Mouse (Mus musculus) embryonic facial prominence, embryonic 15.5 days (tissue): ENCODE measurements around the gene Psmg4. TPM values are rescaled to one million over a fixed set of nuclear protein-coding genes. Genes with fewer than 3 reads are reported as not detected.
A peak's percentile ranks its signal among the peaks of the same experiment; 100 is the strongest.

ENCODE experiments used
- ATAC-seq: fragments of 200-750 bp; cut with Nextera tagmentation; 2 replicates; pipeline ENCODE4 v1.8.0; 2017; ENCODE audit warnings: low read depth, moderate TSS enrichment; ENCODE audit not compliant: insufficient number of reproducible peaks, low FRiP score, low TSS enrichment
- H3K27ac ChIP-seq: fragments of 300-500 bp; sonication (generic); replicated peaks from 2 replicates; pipeline ENCODE4 v1.5.1; 2015; ENCODE audit warnings: mild to moderate bottlenecking, inconsistent platforms
- H3K27me3 ChIP-seq: fragments of 300-500 bp; sonication (generic); 2 replicates; pipeline ENCODE4 v1.6.1; 2015; ENCODE audit warnings: inconsistent platforms
- H3K36me3 ChIP-seq: fragments of 300-500 bp; sonication (generic); 2 replicates; pipeline ENCODE4 v1.6.1; 2015; ENCODE audit warnings: mild to moderate bottlenecking, inconsistent platforms
- H3K4me1 ChIP-seq: fragments of 300-500 bp; sonication (generic); 2 replicates; pipeline ENCODE4 v1.6.1; 2015; ENCODE audit warnings: inconsistent platforms
- H3K4me2 ChIP-seq: fragments of 300-500 bp; sonication (generic); replicated peaks from 2 replicates; pipeline ENCODE4 v1.6.1; 2015; ENCODE audit warnings: mild to moderate bottlenecking, inconsistent platforms
- H3K4me3 ChIP-seq: fragments of 300-500 bp; sonication (generic); replicated peaks from 2 replicates; pipeline ENCODE4 v1.5.1; 2015; ENCODE audit warnings: mild to moderate bottlenecking, inconsistent platforms
- H3K9ac ChIP-seq: fragments of 300-500 bp; sonication (generic); 2 replicates; pipeline ENCODE4 v1.6.1; 2015; ENCODE audit warnings: inconsistent platforms
- H3K9me3 ChIP-seq: fragments of 300-500 bp; sonication (generic); replicated peaks from 2 replicates; pipeline ENCODE4 v1.6.1; 2016; ENCODE audit warnings: inconsistent platforms
- WGBS: fragments of 180-500 bp; shearing (Covaris S2); methylation state at CpG from one replicate; pipeline ENCODE4 v1.1.7; 2015; 5-methylcytosine and 5-hydroxymethylcytosine counted together
- polyA plus RNA-seq: library from polyadenylated mRNA; unstranded; fragments of >200 nt; fragmentation: Nextera tagmentation; extraction: Ambion mirVana; gene quantifications from 2 replicates; pipeline ENCODE4 v1.2.1, GENCODE M21; 2015

Psmg4 gene
- polyA plus RNA-seq = 72.6 and 76.4 TPM in 2 replicates

GRCm38 (mm10) chr13:34162491-34163303, at the start of gene Psmg4:
Psmg4 (plus strand) TSS chr13:34162964.
- Histone ChIP-seq H3K9me3 (no peaks in the 10 kb centered on the region), H3K4me3 (peak within 1 kb of the TSS; percentile 88), H3K9ac (peak within 1 kb of the TSS; percentile 63), H3K27ac (peak within 1 kb of the TSS; percentile 97), H3K4me2 (peak within 1 kb of the TSS; percentile 74), H3K4me1 (peaks cover 13% of the 10 kb centered on the region), H3K27me3 (no peaks in the 10 kb centered on the region), H3K36me3 (peaks cover 10% of the 10 kb centered on the region)
- ATAC-seq = peak; percentile 95
- WGBS = 2% methylated on average over 44 of the region's 44 CpGs

GRCm38 (mm10) chr13:34113086-34113485, 49.7 kb upstream of the Psmg4 start:
- Histone ChIP-seq H3K4me3 (no peak overlapping the region), H3K27me3 (no peaks in the 10 kb centered on the region), H3K4me2 (no peak overlapping the region), H3K9me3 (no peaks in the 10 kb centered on the region), H3K9ac (no peak overlapping the region), H3K36me3 (no peaks in the 10 kb centered on the region), H3K4me1 (peaks cover 5% of the 10 kb centered on the region; the same call in 1 of the 2 replicates), H3K27ac (no peak overlapping the region)
- ATAC-seq = no peak
- 91% methylated on average over 3 of the region's 3 CpGs for WGBS

- Histone ChIP-seq H3K36me3 (no peaks in the 10 kb centered on the region), H3K4me2 (no peak overlapping the region), H3K4me3 (no peak overlapping the region), H3K9me3 (no peaks in the 10 kb centered on the region), H3K27me3 (no peaks in the 10 kb centered on the region), H3K27ac (no peak overlapping the region), H3K4me1 (peaks cover 5% of the 10 kb centered on the region; the same call in 1 of the 2 replicates), H3K9ac (no peak overlapping the region)
- 75% methylated on average over 4 of the region's 4 CpGs for WGBS
- ATAC-seq = no peak
These were observed 48.1 kb upstream of the Psmg4 start for GRCm38 (mm10) chr13:34114654-34115053.

GRCm38 (mm10) chr13:34116508-34116907, 46.3 kb upstream of the Psmg4 start:
- Histone ChIP-seq H3K9ac (no peak overlapping the region), H3K27ac (no peak overlapping the region), H3K9me3 (no peaks in the 10 kb centered on the region), H3K4me2 (no peak overlapping the region), H3K4me1 (peaks cover 5% of the 10 kb centered on the region; the same call in 1 of the 2 replicates), H3K27me3 (no peaks in the 10 kb centered on the region), H3K36me3 (no peaks in the 10 kb centered on the region), H3K4me3 (no peak overlapping the region)
- no peak for ATAC-seq
- WGBS = 65% methylated on average over 6 of the region's 6 CpGs

- Histone ChIP-seq H3K27ac (no peak overlapping the region), H3K9me3 (no peaks in the 10 kb centered on the region), H3K27me3 (no peaks in the 10 kb centered on the region), H3K4me1 (no peaks in the 10 kb centered on the region), H3K4me3 (no peak overlapping the region), H3K9ac (no peak overlapping the region), H3K36me3 (no peaks in the 10 kb centered on the region), H3K4me2 (no peak overlapping the region)
- WGBS = 68% methylated on average over 4 of the region's 4 CpGs
- no peak for ATAC-seq
These were observed 43.9 kb upstream of the Psmg4 start for GRCm38 (mm10) chr13:34118816-34119215.

- WGBS = 52% methylated on average over 4 of the region's 4 CpGs
- Histone ChIP-seq H3K27me3 (no peaks in the 10 kb centered on the region), H3K27ac (no peak overlapping the region), H3K9me3 (no peaks in the 10 kb centered on the region), H3K4me2 (no peak overlapping the region), H3K36me3 (no peaks in the 10 kb centered on the region), H3K4me1 (no peaks in the 10 kb centered on the region), H3K9ac (no peak overlapping the region), H3K4me3 (no peak overlapping the region)
- ATAC-seq = no peak
These were observed 43.4 kb upstream of the Psmg4 start for GRCm38 (mm10) chr13:34119406-34119805.

- Histone ChIP-seq H3K9me3 (no peaks in the 10 kb centered on the region), H3K4me3 (no peak overlapping the region), H3K36me3 (peaks cover 2% of the 10 kb centered on the region; the same call in 1 of the 2 replicates), H3K4me2 (no peak overlapping the region), H3K9ac (no peak overlapping the region), H3K4me1 (peaks cover under 1% of the 10 kb centered on the region; the same call in 1 of the 2 replicates), H3K27me3 (no peaks in the 10 kb centered on the region), H3K27ac (no peak overlapping the region)
- 91% methylated on average over 2 of the region's 2 CpGs for WGBS
- no peak for ATAC-seq
These were observed 42.2 kb upstream of the Psmg4 start for GRCm38 (mm10) chr13:34120536-34120935.

GRCm38 (mm10) chr13:34125711-34126110, 37.1 kb upstream of the Psmg4 start:
- 73% methylated on average over 4 of the region's 4 CpGs for WGBS

GRCm38 (mm10) chr13:34128276-34129114, 34.3 kb upstream of the Psmg4 start:
- H3K4me3 ChIP-seq = peak overlapping the region; percentile 67
- 61% methylated on average over 9 of the region's 9 CpGs for WGBS
- ATAC-seq = no peak
- H3K9ac ChIP-seq = no peak overlapping the region
- peak overlapping the region; percentile 87 for H3K4me2 ChIP-seq
- peaks cover 4% of the 10 kb centered on the region; the same call in 1 of the 2 replicates for H3K36me3 ChIP-seq
- H3K27me3 ChIP-seq = peaks cover 7% of the 10 kb centered on the region; the same call in 1 of the 2 replicates
- H3K9me3 ChIP-seq = no peaks in the 10 kb centered on the region
- peaks cover 42% of the 10 kb centered on the region for H3K4me1 ChIP-seq
- no peak overlapping the region for H3K27ac ChIP-seq

More at GRCm38 (mm10) chr13:34125711-34126110, 37.1 kb upstream of the Psmg4 start:
- Histone ChIP-seq H3K9ac (no peak overlapping the region), H3K36me3 (peaks cover 4% of the 10 kb centered on the region; the same call in 1 of the 2 replicates), H3K4me1 (peaks cover 17% of the 10 kb centered on the region), H3K4me3 (no peak overlapping the region), H3K9me3 (no peaks in the 10 kb centered on the region), H3K27ac (no peak overlapping the region), H3K27me3 (no peaks in the 10 kb centered on the region), H3K4me2 (no peak overlapping the region)
- no peak for ATAC-seq

GRCm38 (mm10) chr13:34129485-34130225, 33.1 kb upstream of the Psmg4 start:
- H3K9ac ChIP-seq = peak overlapping the region; percentile 42
- peaks cover 4% of the 10 kb centered on the region; the same call in 1 of the 2 replicates for H3K36me3 ChIP-seq
- ATAC-seq = peak; percentile 17; the same call in 1 of the 2 replicates
- peaks cover 7% of the 10 kb centered on the region; the same call in 1 of the 2 replicates for H3K27me3 ChIP-seq
- peak overlapping the region; percentile 87 for H3K4me2 ChIP-seq
- no peaks in the 10 kb centered on the region for H3K9me3 ChIP-seq
- H3K4me1 ChIP-seq = peaks cover 47% of the 10 kb centered on the region
- under 1% methylated on average over 31 of the region's 31 CpGs for WGBS
- H3K4me3 ChIP-seq = peak overlapping the region; percentile 67
- peak overlapping the region; percentile 84 for H3K27ac ChIP-seq
